Mouse (Mus musculus): ENCODE data around the gene Igf1. TPM values are rescaled to one million over a fixed set of nuclear protein-coding genes. Genes with fewer than 3 reads are reported as not detected.

Gene Igf1
- total and polyA plus RNA-seq, 2 experiments from 2014 or later: 10.0 to 23.4 TPM

GRCm38 (mm10) chr10:87901916-87902315 is 43.9 kb downstream of the Igf1 start:
- DNase-seq (ENCODE audit: low spot score): no peak
- H3K9me3 ChIP-seq (replicated peaks; ENCODE audit: control insufficient read depth, low read length): no peaks in the 10 kb centered on the region
- H3K9ac ChIP-seq (replicated peaks; ENCODE audit: low read depth, low read length): no peak overlapping the region
- TF ChIP-seq EP300 (IDR thresholded peaks at IDR 0.05; ENCODE audit: low read depth) (no peak), CTCF (IDR thresholded peaks at IDR 0.05; ENCODE audit: low read depth) (no peak)
- no peak overlapping the region for H3K4me3 ChIP-seq (ENCODE audit: low read depth, low read length)
- WGBS: 73% methylated on average over 7 of the region's 7 CpGs
- H3K27me3 ChIP-seq (ENCODE audit: control insufficient read depth, insufficient read depth, low read length): no peaks in the 10 kb centered on the region
- no peaks in the 10 kb centered on the region for H3K36me3 ChIP-seq (replicated peaks; ENCODE audit: control insufficient read depth, insufficient read depth, low read length)
- no peak overlapping the region for H3K27ac ChIP-seq (ENCODE audit: low read depth)
- no peak for ATAC-seq (ENCODE audit: insufficient read depth, low read depth)
- H3K4me2 ChIP-seq (ENCODE audit: low read depth, low read length): no peak overlapping the region
- H3K4me1 ChIP-seq (ENCODE audit: control insufficient read depth, insufficient read depth): 0 out of 2 replicates have a peak, but pooled peaks cover 6% of the 10 kb centered on the region

- TF ChIP-seq CTCF (IDR thresholded peaks at IDR 0.05; ENCODE audit: low read depth) (no peak), EP300 (IDR thresholded peaks at IDR 0.05; ENCODE audit: low read depth) (no peak)
- H3K36me3 ChIP-seq (replicated peaks; ENCODE audit: control insufficient read depth, insufficient read depth, low read length): no peaks in the 10 kb centered on the region
- H3K4me2 ChIP-seq (ENCODE audit: low read depth, low read length): no peak overlapping the region
- H3K27me3 ChIP-seq (ENCODE audit: control insufficient read depth, insufficient read depth, low read length): no peaks in the 10 kb centered on the region
- H3K4me3 ChIP-seq (ENCODE audit: low read depth, low read length): no peak overlapping the region
- H3K9ac ChIP-seq (replicated peaks; ENCODE audit: low read depth, low read length): no peak overlapping the region
- H3K9me3 ChIP-seq (replicated peaks; ENCODE audit: control insufficient read depth, low read length): no peaks in the 10 kb centered on the region
- H3K27ac ChIP-seq (ENCODE audit: low read depth): no peak overlapping the region
- no peak for DNase-seq (ENCODE audit: low spot score)
- whole genome bisulfite sequencing: 41% methylated on average over 5 of the region's 5 CpGs
- H3K4me1 ChIP-seq (ENCODE audit: control insufficient read depth, insufficient read depth): 0 out of 2 replicates have a peak, but pooled peaks cover 6% of the 10 kb centered on the region
- ATAC-seq (ENCODE audit: insufficient read depth, low read depth): no peak
These were observed 46.3 kb downstream of the Igf1 start for GRCm38 (mm10) chr10:87904324-87904723.

GRCm38 (mm10) chr10:87905087-87905486 is 47.0 kb downstream of the Igf1 start:
- Histone ChIP-seq H3K36me3 (replicated peaks; ENCODE audit: control insufficient read depth, insufficient read depth, low read length) (no peaks in the 10 kb centered on the region), H3K9ac (replicated peaks; ENCODE audit: low read depth, low read length) (no peak overlapping the region), H3K4me1 (ENCODE audit: control insufficient read depth, insufficient read depth) (0 out of 2 replicates have a peak, but pooled peaks cover 6% of the 10 kb centered on the region), H3K4me3 (ENCODE audit: low read depth, low read length) (no peak overlapping the region), H3K9me3 (replicated peaks; ENCODE audit: control insufficient read depth, low read length) (no peaks in the 10 kb centered on the region), H3K27ac (ENCODE audit: low read depth) (no peak overlapping the region), H3K27me3 (ENCODE audit: control insufficient read depth, insufficient read depth, low read length) (no peaks in the 10 kb centered on the region), H3K4me2 (ENCODE audit: low read depth, low read length) (no peak overlapping the region)
- DNase-seq (ENCODE audit: low spot score): no peak
- no peak for ATAC-seq (ENCODE audit: insufficient read depth, low read depth)
- 59% methylated on average over 3 of the region's 3 CpGs for WGBS
- TF ChIP-seq CTCF (IDR thresholded peaks at IDR 0.05; ENCODE audit: low read depth) (no peak), EP300 (IDR thresholded peaks at IDR 0.05; ENCODE audit: low read depth) (no peak)

GRCm38 (mm10) chr10:87906121-87906520 is 48.1 kb downstream of the Igf1 start:
- ATAC-seq (ENCODE audit: insufficient read depth, low read depth) (no peak), DNase-seq (ENCODE audit: low spot score) (no peak)
- Histone ChIP-seq H3K4me3 (ENCODE audit: low read depth, low read length) (no peak overlapping the region), H3K9me3 (replicated peaks; ENCODE audit: control insufficient read depth, low read length) (no peaks in the 10 kb centered on the region), H3K36me3 (replicated peaks; ENCODE audit: control insufficient read depth, insufficient read depth, low read length) (no peaks in the 10 kb centered on the region), H3K27me3 (ENCODE audit: control insufficient read depth, insufficient read depth, low read length) (no peaks in the 10 kb centered on the region), H3K27ac (ENCODE audit: low read depth) (no peak overlapping the region), H3K4me1 (ENCODE audit: control insufficient read depth, insufficient read depth) (0 out of 2 replicates have a peak, but pooled peaks cover 6% of the 10 kb centered on the region), H3K4me2 (ENCODE audit: low read depth, low read length) (no peak overlapping the region), H3K9ac (replicated peaks; ENCODE audit: low read depth, low read length) (no peak overlapping the region)
- TF ChIP-seq EP300 (IDR thresholded peaks at IDR 0.05; ENCODE audit: low read depth) (no peak), CTCF (IDR thresholded peaks at IDR 0.05; ENCODE audit: low read depth) (no peak)
- 84% methylated on average over 3 of the region's 3 CpGs for WGBS

GRCm38 (mm10) chr10:87906757-87907307 is 48.8 kb downstream of the Igf1 start:
- ATAC-seq (ENCODE audit: insufficient read depth, low read depth) (no peak), DNase-seq (ENCODE audit: low spot score) (no peak)
- 0 out of 2 replicates have a peak, but pooled peaks cover 6% of the 10 kb centered on the region for H3K4me1 ChIP-seq (ENCODE audit: control insufficient read depth, insufficient read depth)
- no peak for TF ChIP-seq EP300 (IDR thresholded peaks at IDR 0.05; ENCODE audit: low read depth)
- TF ChIP-seq CTCF (IDR thresholded peaks at IDR 0.05; ENCODE audit: low read depth): no peak
- 83% methylated on average over 2 of the region's 2 CpGs for WGBS
- H3K27me3 ChIP-seq (ENCODE audit: control insufficient read depth, insufficient read depth, low read length): no peaks in the 10 kb centered on the region
- H3K9ac ChIP-seq (replicated peaks; ENCODE audit: low read depth, low read length): no peak overlapping the region
- no peak overlapping the region for H3K4me3 ChIP-seq (ENCODE audit: low read depth, low read length)
- no peaks in the 10 kb centered on the region for H3K9me3 ChIP-seq (replicated peaks; ENCODE audit: control insufficient read depth, low read length)
- no peaks in the 10 kb centered on the region for H3K36me3 ChIP-seq (replicated peaks; ENCODE audit: control insufficient read depth, insufficient read depth, low read length)
- H3K27ac ChIP-seq (ENCODE audit: low read depth): no peak overlapping the region
- H3K4me2 ChIP-seq (ENCODE audit: low read depth, low read length): no peak overlapping the region

GRCm38 (mm10) chr10:87913852-87914251 is 55.8 kb downstream of the Igf1 start:
- WGBS: 86% methylated on average over 3 of the region's 3 CpGs
- ATAC-seq (ENCODE audit: insufficient read depth, low read depth) (no peak), DNase-seq (ENCODE audit: low spot score) (no peak)
- TF ChIP-seq CTCF (IDR thresholded peaks at IDR 0.05; ENCODE audit: low read depth) (no peak), EP300 (IDR thresholded peaks at IDR 0.05; ENCODE audit: low read depth) (no peak)
- no peak overlapping the region for H3K4me2 ChIP-seq (ENCODE audit: low read depth, low read length)
- no peak overlapping the region for H3K4me3 ChIP-seq (ENCODE audit: low read depth, low read length)
- 0 out of 2 replicates have a peak, but pooled peaks cover 5% of the 10 kb centered on the region for H3K36me3 ChIP-seq (replicated peaks; ENCODE audit: control insufficient read depth, insufficient read depth, low read length)
- no peaks in the 10 kb centered on the region for H3K4me1 ChIP-seq (ENCODE audit: control insufficient read depth, insufficient read depth)
- H3K27me3 ChIP-seq (ENCODE audit: control insufficient read depth, insufficient read depth, low read length): no peaks in the 10 kb centered on the region
- no peaks in the 10 kb centered on the region for H3K9me3 ChIP-seq (replicated peaks; ENCODE audit: control insufficient read depth, low read length)
- H3K9ac ChIP-seq (replicated peaks; ENCODE audit: low read depth, low read length): no peak overlapping the region
- no peak overlapping the region for H3K27ac ChIP-seq (ENCODE audit: low read depth)

All from heart, postnatal 0 days (tissue).